Mouse (Mus musculus): Measurements from ENCODE around the gene Chl1.

The Chl1 gene

GRCm38 (mm10) chr6:103665206-103665605, 154.8 kb downstream of the Chl1 start:
- no peak for DNase-seq (ENCODE audit: low spot score in 2 of 2)

GRCm38 (mm10) chr6:103665677-103666316, 155.4 kb downstream of the Chl1 start:
- DNase-seq (ENCODE audit: low spot score in 2 of 2): no peak

GRCm38 (mm10) chr6:103673111-103673510, 162.7 kb downstream of the Chl1 start:
- no peak for DNase-seq (ENCODE audit: low spot score in 2 of 2)

- peak; percentile 31 to 54 for DNase-seq (ENCODE audit: low spot score in 2 of 2)
Measured at GRCm38 (mm10) chr6:103674332-103674731, 163.9 kb downstream of the Chl1 start.

GRCm38 (mm10) chr6:103675145-103675544, 164.8 kb downstream of the Chl1 start:
- DNase-seq (ENCODE audit: low spot score in 2 of 2): no peak

- DNase-seq (ENCODE audit: low spot score in 2 of 2): no peak
Measured at GRCm38 (mm10) chr6:103676664-103677063, 166.3 kb downstream of the Chl1 start.

- no peak for DNase-seq (ENCODE audit: low spot score in 2 of 2)
Measured at GRCm38 (mm10) chr6:103677072-103677471, 166.7 kb downstream of the Chl1 start.

- peak; percentile 57 to 78 for DNase-seq (ENCODE audit: low spot score in 2 of 2)
Measured at GRCm38 (mm10) chr6:103682854-103683574, 172.6 kb downstream of the Chl1 start.

- no peak for DNase-seq (ENCODE audit: low spot score in 2 of 2)
Measured at GRCm38 (mm10) chr6:103692511-103692910, 182.1 kb downstream of the Chl1 start.

GRCm38 (mm10) chr6:103697349-103698028, 187.1 kb downstream of the Chl1 start:
- DNase-seq (ENCODE audit: low spot score in 2 of 2): no peak

GRCm38 (mm10) chr6:103699482-103699881, 189.1 kb downstream of the Chl1 start:
- no peak for DNase-seq (ENCODE audit: low spot score in 2 of 2)

- DNase-seq (ENCODE audit: low spot score in 2 of 2): no peak
Measured at GRCm38 (mm10) chr6:103699895-103700294, 189.5 kb downstream of the Chl1 start.

- DNase-seq (ENCODE audit: low spot score in 2 of 2): no peak
Measured at GRCm38 (mm10) chr6:103700336-103700735, 189.9 kb downstream of the Chl1 start.

- no peak for DNase-seq (ENCODE audit: low spot score in 2 of 2)
Measured at GRCm38 (mm10) chr6:103706366-103706765, 196.0 kb downstream of the Chl1 start.

- DNase-seq (ENCODE audit: low spot score in 2 of 2): no peak
Measured at GRCm38 (mm10) chr6:103739291-103739690, 228.9 kb downstream of the Chl1 start.

- no peak for DNase-seq (ENCODE audit: low spot score in 2 of 2)
Measured at GRCm38 (mm10) chr6:103742784-103743183, 232.4 kb downstream of the Chl1 start.

GRCm38 (mm10) chr6:103746103-103746502, 235.7 kb downstream of the Chl1 start:
- DNase-seq (ENCODE audit: low spot score in 2 of 2): peak; percentile 28 to 36

GRCm38 (mm10) chr6:103749122-103749773, 238.9 kb downstream of the Chl1 start:
- DNase-seq (ENCODE audit: low spot score in 2 of 2): no peak

GRCm38 (mm10) chr6:103753891-103754290, 243.5 kb downstream of the Chl1 start:
- DNase-seq (ENCODE audit: low spot score in 2 of 2): no peak

GRCm38 (mm10) chr6:103766830-103767229, 256.4 kb downstream of the Chl1 start:
- no peak for DNase-seq (ENCODE audit: low spot score in 2 of 2)

- no peak for DNase-seq (ENCODE audit: low spot score in 2 of 2)
Measured at GRCm38 (mm10) chr6:103781058-103781457, 270.7 kb downstream of the Chl1 start.

- DNase-seq (ENCODE audit: low spot score in 2 of 2): no peak
Measured at GRCm38 (mm10) chr6:103791077-103791632, 280.8 kb downstream of the Chl1 start.

Data from frontal cortex, postnatal 25 days (tissue).